Mouse (Mus musculus) thymus, postnatal 10 days (tissue): ENCODE data around the gene Slc44a3.
"Not testable (repeated sequence)": the region's sequence is repeated elsewhere in the genome, so short reads cannot be mapped to it uniquely, and the experiment has no call there.

Experiments
- DNase-seq, 2 experiments: peaks; one replicate each; pipeline ENCODE4 v3.0.0; 2021; ENCODE audit warnings: low spot score in 2 of 2

Slc44a3 gene

DNA sequence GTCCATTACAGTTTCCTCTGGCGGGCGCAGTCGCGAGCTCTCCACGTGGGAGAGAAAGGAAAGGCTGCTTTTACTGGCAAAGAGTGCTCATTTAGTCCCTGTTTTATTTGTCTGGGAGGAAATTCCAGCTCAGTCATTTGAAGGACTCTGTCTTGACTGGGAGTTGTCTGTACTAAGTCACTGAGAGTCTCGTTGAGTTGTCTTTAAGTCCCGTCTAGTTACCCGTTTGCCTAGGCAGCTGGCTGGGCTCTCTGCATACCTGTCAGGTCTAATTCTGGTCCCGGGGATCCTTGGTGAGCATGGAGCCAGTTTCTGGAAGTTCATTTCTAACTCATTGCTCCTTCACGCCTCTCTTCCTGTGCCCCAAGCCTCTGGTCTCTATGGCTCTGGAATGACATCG, 20.5 kb upstream of the Slc44a3 start:
- no peak for DNase-seq

DNA sequence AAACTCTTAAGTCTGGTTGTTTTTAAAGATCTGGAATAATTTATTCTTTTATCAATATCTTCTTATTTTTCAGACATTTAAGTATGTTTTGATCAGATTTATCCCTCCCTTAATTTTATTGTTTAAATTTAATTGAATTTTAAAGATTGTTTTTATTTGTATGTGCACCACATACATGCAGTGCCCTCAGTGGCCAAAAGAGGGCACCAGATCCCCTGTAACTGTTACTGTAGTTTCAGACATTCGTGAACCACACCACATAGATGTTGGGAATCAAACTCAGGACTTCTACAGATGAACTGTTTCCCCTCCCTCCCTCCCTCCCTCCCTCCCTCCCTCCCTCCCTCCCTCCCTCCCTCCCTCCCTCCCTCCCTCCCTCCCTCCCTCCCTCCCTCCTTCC, 18.2 kb upstream of the Slc44a3 start:
- peak in 1 of 2 experiments; percentile 21 for DNase-seq

DNA sequence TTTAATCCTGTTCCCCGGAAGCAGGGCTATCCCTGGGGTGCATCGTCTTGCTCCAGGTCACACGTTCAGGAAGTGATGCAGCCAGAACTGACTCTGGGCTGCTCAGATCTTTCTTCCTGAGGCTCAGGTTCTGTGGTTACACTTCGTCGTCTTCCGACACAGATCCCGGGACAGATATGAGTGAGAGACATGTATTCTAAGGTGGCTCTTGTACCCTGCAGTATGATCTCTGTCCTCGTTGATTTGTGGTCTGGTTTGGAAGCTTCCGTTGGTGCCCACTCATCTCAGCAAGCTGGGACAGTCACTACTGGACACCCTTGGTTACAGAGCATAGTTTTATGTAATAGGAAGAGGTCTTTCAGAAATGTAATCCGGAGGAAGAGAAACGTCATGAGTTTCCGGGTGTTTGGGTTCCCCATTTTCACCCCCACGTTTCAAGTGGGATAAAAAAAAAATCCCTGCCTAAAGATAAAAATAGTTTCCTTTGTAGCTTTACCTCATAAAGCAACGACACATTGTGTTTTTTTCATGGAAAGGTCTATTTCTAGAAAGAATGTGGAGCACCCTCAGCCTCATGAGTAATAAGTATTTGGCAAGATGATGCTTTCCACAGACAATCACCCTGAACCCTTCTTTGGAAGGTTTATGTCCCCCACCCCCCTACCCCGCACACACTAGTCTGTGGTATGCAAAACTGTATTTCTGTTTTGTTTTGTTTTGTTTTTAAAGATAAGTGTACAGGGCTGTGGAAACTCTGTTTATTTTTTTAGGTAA, 15.8 kb upstream of the Slc44a3 start:
- DNase-seq: no peak

DNA sequence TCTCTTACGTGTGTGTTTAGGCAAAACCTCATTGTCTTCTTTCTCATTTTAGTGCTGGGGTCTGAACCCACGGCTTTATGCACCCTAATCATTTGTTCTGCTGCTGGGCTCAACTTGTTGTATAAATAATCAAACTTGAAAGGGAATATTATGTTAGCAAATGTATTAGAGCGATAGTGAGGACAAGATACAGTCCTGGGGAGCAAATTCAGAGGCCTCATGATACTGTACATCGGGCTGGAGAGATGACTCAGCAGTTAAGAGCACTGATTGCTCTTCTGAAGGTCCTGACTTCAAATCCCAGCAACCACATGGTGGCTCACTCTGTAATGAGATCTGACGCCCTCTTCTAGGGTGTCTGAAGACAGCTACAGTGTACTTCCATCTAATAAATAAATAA, 8.4 kb upstream of the Slc44a3 start:
- no peak for DNase-seq

DNA sequence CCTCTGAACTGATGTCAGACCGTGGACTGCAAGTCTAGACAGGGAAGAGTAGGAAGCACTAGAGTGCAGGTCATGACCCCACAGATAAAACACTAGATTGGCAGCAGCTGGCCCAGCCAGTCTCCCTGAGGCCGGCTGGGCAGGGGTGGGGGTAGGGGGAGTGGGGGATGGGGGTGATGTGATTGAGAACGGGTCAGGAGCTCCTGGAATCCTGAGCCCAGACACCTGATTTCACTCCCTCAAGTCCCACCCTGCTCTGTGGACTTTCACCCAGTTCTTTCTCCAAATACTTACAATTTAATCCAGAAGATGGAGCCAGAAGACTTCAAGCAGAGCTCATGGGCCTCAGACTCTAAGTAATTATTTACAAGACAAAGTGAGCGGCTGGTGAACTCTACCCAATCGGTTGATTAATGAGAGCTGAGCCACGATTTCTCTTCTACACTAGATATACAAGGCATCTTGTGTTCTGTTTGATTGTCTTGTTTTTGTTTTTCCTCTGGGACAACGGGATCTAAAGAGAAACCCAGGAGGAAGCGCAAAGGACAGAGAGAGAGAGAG, 7.7 kb upstream of the Slc44a3 start:
- no peak for DNase-seq

DNA sequence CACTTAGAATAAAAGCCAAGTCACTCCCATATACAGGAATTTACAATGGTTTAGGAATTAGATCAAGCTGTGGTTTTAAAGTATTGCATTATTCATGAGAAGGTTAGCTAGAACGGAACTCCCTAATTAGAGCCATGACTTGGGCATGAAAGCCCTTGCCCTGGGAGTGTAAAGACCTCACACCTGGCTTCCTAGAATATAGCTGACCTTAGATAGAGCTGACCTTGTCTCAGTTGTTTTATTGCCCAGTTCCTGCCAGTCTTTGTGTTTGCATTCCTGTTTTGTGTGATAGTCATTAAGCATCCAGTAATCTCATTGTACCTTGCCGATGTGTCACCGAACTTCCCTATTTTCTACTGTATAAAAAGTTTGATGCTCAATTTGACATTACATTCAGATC, 6.6 kb upstream of the Slc44a3 start:
- not testable (repeated sequence) for DNase-seq

DNA sequence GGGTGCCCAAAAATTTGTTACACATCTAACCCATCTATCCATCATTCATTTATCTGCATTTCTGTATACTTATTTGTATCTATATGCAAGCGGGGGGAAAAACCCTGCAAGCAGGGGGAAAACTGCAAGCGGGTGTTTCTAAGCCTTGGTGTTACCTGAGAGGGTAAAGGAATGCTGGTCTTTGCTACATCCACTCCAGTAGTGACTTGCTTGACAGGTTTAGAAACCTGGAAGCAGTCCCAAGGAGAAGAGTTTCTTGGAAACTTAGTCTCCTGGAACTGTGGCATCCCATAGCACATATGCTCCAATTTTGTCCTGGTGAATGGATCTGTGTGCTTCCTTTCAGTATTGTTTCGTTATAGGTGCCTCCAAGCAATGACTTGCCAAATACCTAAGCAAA, 5.8 kb upstream of the Slc44a3 start:
- DNase-seq: no peak

DNA sequence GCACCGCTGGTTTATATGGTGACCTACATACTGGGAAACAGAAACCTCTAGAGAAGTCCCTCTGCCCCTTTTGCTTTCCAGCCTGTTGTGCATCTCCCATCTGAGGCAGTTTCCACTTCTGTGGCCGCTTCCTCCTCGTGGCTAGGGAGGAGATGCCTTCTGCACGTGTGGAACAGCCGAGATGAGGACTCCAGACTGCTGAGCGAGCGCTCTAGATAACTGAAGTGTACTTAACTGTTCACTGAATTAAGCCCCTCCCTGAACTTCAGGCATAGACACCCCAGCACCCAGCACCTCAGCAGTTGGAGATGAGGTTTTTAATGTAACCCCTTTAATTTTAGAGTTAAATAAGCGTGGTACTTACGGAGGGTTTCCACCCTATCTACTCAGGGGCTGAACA, 4.6 kb upstream of the Slc44a3 start:
- DNase-seq: no peak

DNA sequence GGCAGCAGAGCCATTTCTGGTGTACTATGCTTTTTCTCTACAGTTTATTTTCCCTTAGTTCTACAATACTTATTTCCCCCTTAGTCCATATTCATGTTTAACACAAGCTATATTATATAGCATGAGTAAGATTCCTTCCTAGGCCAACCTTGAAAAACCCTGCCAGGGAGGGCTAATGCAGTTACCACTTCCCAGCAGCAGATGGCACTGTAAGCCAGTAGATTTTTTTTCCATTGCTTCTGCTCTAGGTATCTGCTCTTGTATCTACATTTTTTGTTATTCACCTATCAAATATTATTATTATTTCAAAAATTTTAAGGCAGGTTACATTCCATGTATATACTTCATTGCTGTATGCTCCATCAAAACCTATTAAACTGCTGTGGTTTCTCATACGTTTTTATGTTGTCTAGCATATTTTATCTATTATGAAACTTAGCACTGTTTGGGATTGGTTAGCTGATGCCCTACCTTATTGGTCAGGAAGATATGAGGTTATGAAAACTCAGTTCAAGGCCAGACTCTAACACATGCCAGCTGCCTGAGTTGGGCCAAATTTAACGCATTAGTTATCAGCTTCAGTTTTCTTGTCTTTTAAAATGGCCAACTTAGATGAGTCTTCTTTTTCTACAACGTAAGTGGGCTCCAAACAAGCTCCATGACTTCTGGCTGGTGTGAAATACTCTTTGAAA, 3.8 kb upstream of the Slc44a3 start:
- peak in 1 of 2 experiments; percentile 40 for DNase-seq

DNA sequence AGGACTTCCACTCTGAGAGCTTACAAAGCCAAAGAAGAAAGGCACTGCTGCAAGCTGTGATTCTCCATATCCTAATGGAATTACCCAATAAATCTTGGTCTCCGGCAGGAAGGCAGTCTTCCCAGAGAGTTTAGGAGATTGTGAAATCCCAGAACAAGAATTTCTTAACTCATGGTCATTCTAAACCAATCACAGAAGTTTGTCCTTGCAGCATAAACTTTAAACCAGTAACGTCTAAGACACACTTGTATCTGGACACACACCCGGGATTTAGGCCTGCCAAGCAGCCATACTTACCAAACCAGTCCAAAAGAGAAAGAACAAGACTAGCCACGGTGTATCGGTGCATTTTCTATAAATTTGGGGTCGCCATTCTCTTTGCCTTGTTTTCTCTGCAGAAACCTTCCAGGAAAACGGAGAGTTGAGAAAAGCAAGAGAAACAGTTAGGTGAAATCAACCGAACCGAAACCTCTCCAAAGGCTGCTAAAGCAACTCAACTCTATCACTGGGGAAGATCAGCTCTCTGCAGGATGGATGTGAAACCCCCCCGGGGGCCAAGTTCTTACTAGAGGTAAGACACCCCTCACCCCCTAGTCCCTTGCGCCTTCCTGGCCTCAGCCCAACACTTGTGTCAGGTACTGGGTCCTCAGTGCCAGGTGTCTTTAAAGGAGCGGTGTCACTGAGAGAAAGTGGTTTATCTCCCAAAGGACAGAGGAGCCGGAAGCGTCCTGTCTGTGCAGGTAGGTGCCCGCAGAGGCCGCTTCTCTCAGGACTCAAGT, 645 bp downstream of the Slc44a3 start:
- no peak for DNase-seq

DNA sequence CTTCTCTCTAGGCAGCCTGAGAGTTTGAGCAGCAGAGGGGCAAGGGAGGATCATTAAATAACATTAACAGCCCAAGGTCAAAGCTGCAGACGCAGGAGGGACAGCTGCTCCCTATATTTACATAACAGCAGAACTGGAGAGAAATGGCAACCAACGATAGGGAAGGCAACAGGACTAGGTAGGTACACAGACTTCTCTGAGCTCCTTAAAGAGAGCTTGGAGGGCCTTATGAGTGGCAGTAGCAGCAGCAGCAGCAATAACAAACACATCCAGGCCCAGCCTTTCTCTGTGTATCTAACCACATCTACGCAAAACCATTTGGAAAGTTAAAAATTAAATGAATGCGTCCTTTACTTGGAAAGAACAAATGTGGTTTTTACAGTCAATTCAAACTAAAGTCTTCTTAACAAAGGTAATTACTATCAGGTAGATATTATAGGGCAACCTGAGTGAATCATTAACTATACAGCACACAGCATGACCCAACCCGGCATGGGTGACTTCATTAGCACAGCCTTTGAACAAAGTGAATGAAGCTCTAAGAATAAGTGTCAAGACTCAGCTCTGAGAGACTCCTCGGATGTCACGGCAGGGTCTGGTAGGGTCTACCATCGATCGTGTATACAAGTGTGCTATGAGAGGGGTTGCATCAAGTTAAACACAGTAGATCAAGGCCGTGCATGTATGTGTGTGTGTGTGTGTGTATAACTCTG, 1.5 kb downstream of the Slc44a3 start:
- DNase-seq: no peak

DNA sequence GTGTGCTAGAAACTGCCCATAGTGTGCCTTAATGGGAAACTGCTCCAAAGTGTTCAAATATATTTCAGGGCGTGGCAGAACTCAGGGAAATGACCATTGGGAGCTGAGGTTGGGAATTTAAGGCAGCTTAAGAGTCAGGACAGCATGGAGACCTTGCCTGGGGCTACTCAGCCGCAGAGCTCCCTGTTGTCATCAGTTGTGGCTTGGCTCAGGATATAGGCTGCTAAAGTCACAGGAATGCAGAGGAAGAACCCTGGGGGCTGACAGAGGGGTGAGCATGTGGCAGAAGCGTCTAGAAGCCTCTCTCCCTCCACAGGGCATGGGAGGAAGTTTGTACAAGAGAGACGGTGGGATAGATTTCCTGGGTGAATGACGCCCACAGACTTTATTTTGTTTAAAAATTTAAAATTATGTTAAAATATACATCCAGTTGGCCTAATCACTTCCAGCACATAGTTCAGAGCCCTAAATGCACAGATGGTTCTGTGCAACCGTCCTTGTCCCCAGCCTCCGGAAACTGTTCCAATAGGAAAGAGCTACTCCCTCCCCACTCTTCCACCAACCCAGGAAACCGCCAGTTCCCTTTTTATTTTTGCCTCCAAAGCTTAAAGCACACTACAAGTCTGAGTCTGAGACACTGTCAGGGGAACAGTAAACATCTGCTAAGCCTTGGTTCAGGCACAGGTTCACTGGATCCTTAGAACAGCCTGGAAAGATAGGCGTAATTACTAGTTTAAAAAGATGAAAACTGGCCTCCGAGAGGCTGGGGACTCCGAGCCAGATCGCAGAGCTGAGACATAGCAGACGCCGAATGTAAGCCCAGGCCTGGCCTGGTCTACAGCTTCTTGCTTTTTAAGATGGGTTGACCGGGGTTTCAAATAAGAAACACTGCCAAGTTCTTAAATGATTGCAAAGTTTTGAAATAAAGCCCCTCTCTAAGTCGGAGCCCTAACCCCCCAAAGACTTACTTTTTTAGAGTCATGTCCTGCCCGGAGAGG, 5.8 kb downstream of the Slc44a3 start:
- DNase-seq: no peak

DNA sequence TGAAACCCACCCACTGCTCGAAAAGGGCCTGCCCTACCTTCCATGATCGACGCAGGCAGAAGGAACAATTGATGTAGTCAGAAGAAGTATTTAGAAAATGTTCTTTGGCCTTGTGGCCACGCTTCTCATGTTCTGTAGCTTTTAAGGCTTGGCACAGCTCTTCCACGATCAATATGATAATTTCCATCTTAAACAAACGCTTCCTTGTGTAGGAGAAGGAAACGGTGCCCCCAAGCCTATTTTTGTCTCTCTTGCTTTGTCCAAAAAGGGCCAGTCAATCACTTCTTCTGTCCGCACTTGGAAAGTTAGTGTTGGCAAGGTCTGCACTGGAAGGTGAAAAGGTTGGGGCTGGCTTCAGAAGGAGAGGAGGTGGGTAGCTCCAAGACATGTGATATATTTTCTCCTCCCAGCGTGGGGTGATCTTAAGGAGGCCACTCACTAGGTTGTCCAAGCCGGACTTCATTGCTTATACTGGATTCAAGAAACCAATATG, 10.5 kb downstream of the Slc44a3 start:
- no peak for DNase-seq

DNA sequence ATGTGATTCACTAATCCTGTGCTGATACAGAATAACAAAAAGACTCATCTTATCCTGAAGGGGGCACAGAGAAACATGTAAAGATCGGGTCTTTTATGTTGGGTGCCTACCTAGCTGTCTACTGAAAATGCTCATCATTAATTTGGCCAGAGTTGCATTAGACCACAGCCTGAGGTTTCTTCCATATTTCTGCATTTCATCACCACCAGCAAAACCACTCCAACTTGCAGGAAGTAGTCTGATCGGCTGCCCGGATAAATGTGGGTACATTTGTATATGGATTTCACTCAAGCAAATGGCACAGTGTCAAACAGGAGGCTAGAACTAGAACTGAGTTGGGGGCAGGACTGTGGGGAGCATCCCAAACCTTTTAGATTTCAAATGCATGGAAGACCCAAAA, 11.1 kb downstream of the Slc44a3 start:
- DNase-seq: no peak

DNA sequence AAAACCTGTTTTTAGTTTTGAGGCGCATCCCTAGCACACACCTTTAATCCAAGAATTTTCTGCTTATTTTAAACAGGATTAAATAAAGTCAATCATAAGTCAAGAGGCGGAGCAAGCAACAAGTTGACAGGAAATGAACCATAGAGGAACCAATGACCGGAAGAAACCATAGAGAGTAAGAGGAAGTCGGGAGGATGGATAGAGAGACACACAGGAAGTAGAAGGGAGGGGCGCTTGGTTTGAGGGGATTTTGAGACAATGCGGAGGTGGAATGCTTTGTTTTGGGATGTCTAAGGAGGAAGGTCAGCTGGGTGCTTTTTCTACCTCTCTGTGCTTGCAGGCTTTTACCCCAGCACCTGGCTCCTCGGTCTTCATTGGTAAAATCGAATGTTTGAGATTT, 15.2 kb downstream of the Slc44a3 start:
- no peak for DNase-seq

DNA sequence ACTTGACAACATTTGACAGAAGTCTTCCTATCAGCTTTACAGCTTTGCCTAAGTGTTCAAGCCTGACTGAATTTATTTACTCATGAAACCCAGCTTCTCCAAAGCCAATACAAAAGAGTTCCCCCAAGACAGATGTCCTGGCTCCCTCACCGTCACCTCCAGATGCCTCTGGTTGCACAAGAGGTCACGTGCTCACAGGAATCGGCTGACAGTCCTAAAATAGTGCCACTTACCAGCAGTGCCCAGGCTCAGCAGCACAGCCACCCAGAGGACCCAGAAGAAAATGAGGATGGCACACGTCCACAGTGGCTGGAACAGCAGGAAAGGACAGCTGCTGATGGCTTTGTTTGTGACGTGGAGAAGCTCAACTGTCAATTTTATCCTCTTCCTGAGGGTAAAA, 23.1 kb downstream of the Slc44a3 start:
- DNase-seq: no peak

DNA sequence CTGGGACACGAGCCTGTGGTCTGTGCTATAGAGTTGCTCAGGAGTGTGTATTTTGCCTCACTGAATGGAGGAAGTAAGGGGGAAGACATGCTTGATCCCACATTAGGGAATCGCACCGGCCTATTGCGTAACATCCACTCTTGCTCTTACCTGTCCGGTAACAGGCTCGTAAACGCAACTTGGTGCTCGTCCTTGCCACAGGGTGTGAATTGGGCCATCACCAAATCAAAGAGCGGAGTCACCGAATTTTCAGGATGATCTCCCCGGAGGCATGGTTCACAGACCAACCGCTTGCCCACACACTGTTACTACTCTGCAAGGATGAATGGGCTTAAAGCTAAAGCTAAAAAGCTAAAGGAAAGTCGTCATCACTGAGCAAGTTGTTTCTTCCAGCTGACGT, 24.5 kb downstream of the Slc44a3 start:
- no peak for DNase-seq

DNA sequence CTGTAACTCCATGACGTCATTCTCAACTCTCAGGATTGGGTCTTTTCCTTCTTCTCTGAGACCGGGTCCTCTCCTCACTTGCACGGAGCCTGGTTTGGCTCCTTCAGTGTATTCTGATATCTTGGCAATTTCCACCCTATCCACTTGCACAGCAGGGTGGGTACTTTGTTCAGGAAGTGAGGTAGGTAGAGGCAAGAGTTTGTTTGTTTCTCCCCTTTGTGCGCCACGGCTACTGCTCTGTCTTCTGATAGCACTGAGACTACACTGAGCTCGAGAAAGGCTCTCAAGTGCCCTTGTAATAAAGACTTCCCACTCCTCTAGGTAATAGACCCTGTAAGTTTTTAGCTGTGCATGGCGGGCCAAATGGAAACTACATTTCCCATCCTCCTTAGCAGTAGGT, 25.4 kb downstream of the Slc44a3 start:
- DNase-seq: no peak

DNA sequence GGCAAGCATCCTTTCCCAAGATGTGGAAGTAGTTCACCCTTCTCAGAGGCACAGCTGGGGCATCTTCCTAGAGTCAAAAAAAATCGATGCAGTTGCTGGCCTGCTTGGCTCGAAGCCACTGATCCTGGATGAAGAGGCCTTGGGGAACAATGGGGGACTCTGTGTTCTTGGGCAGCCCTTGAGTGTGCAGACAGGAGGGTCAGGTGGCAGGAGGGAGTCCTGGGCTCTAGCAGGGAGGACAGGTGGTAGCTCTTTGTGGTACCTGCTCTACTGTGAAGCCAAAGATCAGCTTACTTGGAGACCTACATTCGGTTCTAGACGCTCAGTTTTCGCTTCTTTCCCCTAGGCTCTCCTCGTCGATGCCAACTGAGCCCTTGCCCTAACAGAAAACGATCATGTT, 26.0 kb downstream of the Slc44a3 start:
- no peak for DNase-seq

DNA sequence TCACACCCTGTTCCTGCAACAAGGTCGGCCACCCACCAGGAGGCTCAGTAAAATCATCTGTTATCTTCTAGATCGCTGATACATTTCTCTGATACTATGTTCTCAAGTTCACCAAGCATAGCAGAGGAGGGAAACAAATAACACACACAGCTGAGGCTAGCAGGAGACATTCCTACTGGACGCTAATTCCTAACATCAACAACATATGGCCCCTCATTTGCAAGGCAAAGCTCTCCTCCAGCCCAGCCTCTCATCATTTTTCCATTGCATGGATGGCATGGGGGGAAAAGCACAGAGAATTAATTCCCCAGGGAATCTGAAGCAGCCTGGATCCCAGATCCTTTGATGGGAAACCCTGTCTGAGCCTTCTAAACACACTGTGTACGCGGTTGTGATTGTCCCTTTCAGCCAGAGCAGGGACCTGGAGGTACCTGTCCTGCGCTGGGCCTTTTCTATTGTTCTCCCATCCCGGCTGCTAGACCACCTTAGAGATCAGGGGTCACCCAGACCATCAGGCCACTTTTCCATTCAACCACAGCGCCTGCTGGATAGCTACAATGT, 27.2 kb downstream of the Slc44a3 start:
- no peak for DNase-seq
